Mouse (Mus musculus): ENCODE data around the gene Ube2d1.

Gene Ube2d1

GRCm38 (mm10) chr10:71291179-71291661 is 6.2 kb upstream of the Ube2d1 start:
- no peak for DNase-seq (ENCODE audit: low read depth, low spot score)

GRCm38 (mm10) chr10:71284511-71285125 is 444 bp downstream of the Ube2d1 start:
- DNase-seq (ENCODE audit: low read depth, low spot score), result peak; percentile 82

- no peak for DNase-seq (ENCODE audit: low read depth, low spot score)
These were observed 941 bp downstream of the Ube2d1 start for GRCm38 (mm10) chr10:71284131-71284510.

GRCm38 (mm10) chr10:71273008-71273739 is 11.9 kb downstream of the Ube2d1 start:
- no peak for DNase-seq (ENCODE audit: low read depth, low spot score)

GRCm38 (mm10) chr10:71267973-71268372 is 17.1 kb downstream of the Ube2d1 start:
- DNase-seq (ENCODE audit: low read depth, low spot score), result no peak

GRCm38 (mm10) chr10:71267511-71267910 is 17.6 kb downstream of the Ube2d1 start:
- DNase-seq (ENCODE audit: low read depth, low spot score), result no peak

- no peak for DNase-seq (ENCODE audit: low read depth, low spot score)
These were observed 20.0 kb downstream of the Ube2d1 start for GRCm38 (mm10) chr10:71265067-71265466.

- no peak for DNase-seq (ENCODE audit: low read depth, low spot score)
These were observed 23.4 kb downstream of the Ube2d1 start for GRCm38 (mm10) chr10:71261637-71262036.

GRCm38 (mm10) chr10:71258943-71259342 is 26.1 kb downstream of the Ube2d1 start:
- DNase-seq (ENCODE audit: low read depth, low spot score), result no peak

- no peak for DNase-seq (ENCODE audit: low read depth, low spot score)
These were observed 26.5 kb downstream of the Ube2d1 start for GRCm38 (mm10) chr10:71258516-71258915.

- DNase-seq (ENCODE audit: low read depth, low spot score), result no peak
These were observed 31.9 kb downstream of the Ube2d1 start for GRCm38 (mm10) chr10:71253147-71253546.

- DNase-seq (ENCODE audit: low read depth, low spot score), result peak; percentile 78
These were observed 32.6 kb downstream of the Ube2d1 start for GRCm38 (mm10) chr10:71252421-71252820.

- DNase-seq (ENCODE audit: low read depth, low spot score), result peak; percentile 87
These were observed 33.2 kb downstream of the Ube2d1 start for GRCm38 (mm10) chr10:71251846-71252245.

- DNase-seq (ENCODE audit: low read depth, low spot score), result no peak
These were observed 33.8 kb downstream of the Ube2d1 start for GRCm38 (mm10) chr10:71251256-71251655.

- peak; percentile 77 for DNase-seq (ENCODE audit: low read depth, low spot score)
These were observed 34.6 kb downstream of the Ube2d1 start for GRCm38 (mm10) chr10:71250472-71250871.

- no peak for DNase-seq (ENCODE audit: low read depth, low spot score)
These were observed 35.8 kb downstream of the Ube2d1 start for GRCm38 (mm10) chr10:71249086-71249880.

- no peak for DNase-seq (ENCODE audit: low read depth, low spot score)
These were observed 38.1 kb downstream of the Ube2d1 start for GRCm38 (mm10) chr10:71246956-71247355.

- DNase-seq (ENCODE audit: low read depth, low spot score), result no peak
These were observed 45.5 kb downstream of the Ube2d1 start for GRCm38 (mm10) chr10:71239479-71240120.

GRCm38 (mm10) chr10:71238240-71238554 is 46.9 kb downstream of the Ube2d1 start, which contains the start of gene Tfam:
Gene Tfam (minus strand): TSS chr10:71238280.
- no peak for DNase-seq (ENCODE audit: low read depth, low spot score)

- peak; percentile 89 for DNase-seq (ENCODE audit: low read depth, low spot score)
These were observed 47.4 kb downstream of the Ube2d1 start for GRCm38 (mm10) chr10:71237516-71238239.

- no peak for DNase-seq (ENCODE audit: low read depth, low spot score)
These were observed 51.0 kb downstream of the Ube2d1 start for GRCm38 (mm10) chr10:71234071-71234470.
